Mouse (Mus musculus) limb, embryonic 15.5 days (tissue): ENCODE data around the gene Mras. TPM values are rescaled to one million over a fixed set of nuclear protein-coding genes. Genes with fewer than 3 reads are reported as not detected.

Source experiments
- ATAC-seq: fragments of 200-750 bp; cut with Nextera tagmentation; 2 replicates; pipeline ENCODE4 v1.8.0; 2017; ENCODE audit warnings: low read depth, moderate TSS enrichment; ENCODE audit not compliant: insufficient number of reproducible peaks, low FRiP score, low TSS enrichment
- H3K27ac ChIP-seq: fragments of 300-500 bp; sonication (generic); 2 replicates; pipeline ENCODE4 v1.5.1; 2015; ENCODE audit warnings: moderate library complexity, mild to moderate bottlenecking, inconsistent platforms
- H3K27me3 ChIP-seq: fragments of 300-500 bp; sonication (generic); 2 replicates; pipeline ENCODE4 v1.6.1; 2015; ENCODE audit warnings: inconsistent platforms
- H3K36me3 ChIP-seq: fragments of 300-500 bp; sonication (generic); 2 replicates; pipeline ENCODE4 v1.6.1; 2015; ENCODE audit warnings: inconsistent platforms
- H3K4me1 ChIP-seq: fragments of 300-500 bp; sonication (generic); 2 replicates; pipeline ENCODE4 v1.6.1; 2015; ENCODE audit warnings: inconsistent platforms
- H3K4me2 ChIP-seq: fragments of 300-500 bp; sonication (generic); 2 replicates; pipeline ENCODE4 v1.6.1; 2015; ENCODE audit warnings: mild to moderate bottlenecking, inconsistent platforms
- H3K4me3 ChIP-seq: fragments of 300-500 bp; sonication (generic); 2 replicates; pipeline ENCODE4 v1.5.1; 2015; ENCODE audit warnings: mild to moderate bottlenecking, inconsistent platforms
- H3K9ac ChIP-seq: fragments of 300-500 bp; sonication (generic); 2 replicates; pipeline ENCODE4 v1.6.1; 2015; ENCODE audit warnings: inconsistent platforms
- H3K9me3 ChIP-seq: fragments of 300-500 bp; sonication (generic); 2 replicates; pipeline ENCODE4 v1.6.1; 2016; ENCODE audit warnings: inconsistent platforms
- WGBS: fragments of 180-500 bp; shearing (Covaris S2); methylation state at CpG from one replicate; pipeline ENCODE4 v1.1.7; 2015; 5-methylcytosine and 5-hydroxymethylcytosine counted together
- polyA plus RNA-seq: library from polyadenylated mRNA; unstranded; fragments of >200 nt; fragmentation: Nextera tagmentation; extraction: Ambion mirVana; gene quantifications from 2 replicates; pipeline ENCODE4 v1.2.1, GENCODE M21; 2015

The Mras gene
- polyA plus RNA-seq, 1 experiment from 2014 or later, result 27.7 TPM

DNA sequence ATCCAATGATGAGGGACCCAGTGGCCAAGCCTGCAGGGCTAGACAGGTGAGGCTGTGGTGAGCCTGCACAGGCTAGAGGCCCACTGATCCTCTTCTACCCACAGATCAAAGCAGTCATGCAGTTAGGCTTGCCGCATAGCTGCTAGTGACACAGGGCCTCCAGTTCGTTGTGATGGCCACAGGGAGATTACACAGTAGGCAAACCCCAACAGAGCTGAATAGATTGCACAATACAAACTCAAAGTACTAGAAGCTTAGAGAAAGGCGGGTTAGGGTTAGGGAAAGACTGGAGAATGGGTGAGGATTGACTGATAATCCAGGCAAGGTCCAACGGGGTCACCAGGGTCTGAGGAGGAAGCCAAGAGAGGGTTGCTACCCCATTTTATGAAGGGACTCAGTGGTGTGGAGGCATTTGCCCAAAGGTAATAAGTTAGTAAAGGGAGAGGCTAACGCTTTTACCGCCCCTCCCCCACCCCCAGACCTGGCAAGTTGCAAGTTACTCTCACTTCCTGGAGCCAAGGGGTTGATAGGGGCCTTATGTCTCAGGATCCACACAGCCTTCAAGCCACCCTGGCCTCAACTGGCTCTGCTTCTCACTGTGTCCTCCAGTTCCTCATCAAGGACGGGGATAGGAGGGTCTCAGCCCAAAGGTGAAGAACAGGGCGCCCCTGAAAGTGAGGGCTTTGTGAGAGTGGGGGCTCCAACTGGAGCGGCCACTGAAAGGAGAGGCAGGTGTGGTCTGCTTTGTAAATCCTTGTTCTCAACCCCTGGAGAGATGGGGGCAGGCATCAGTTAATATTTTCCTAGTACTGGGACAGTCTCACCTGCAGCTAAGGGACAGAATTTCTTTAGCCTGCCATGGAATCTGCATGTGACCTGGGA, 13.2 kb downstream of the Mras start:
- H3K27ac ChIP-seq, result no peak overlapping the region
- H3K27me3 ChIP-seq, result no peaks in the 10 kb centered on the region
- ATAC-seq, result no peak
- H3K36me3 ChIP-seq, result no peaks in the 10 kb centered on the region
- no peak overlapping the region for H3K4me2 ChIP-seq
- H3K4me3 ChIP-seq, result no peak overlapping the region
- H3K9me3 ChIP-seq, result no peaks in the 10 kb centered on the region
- 61% methylated on average over 9 of the region's 9 CpGs for WGBS
- H3K9ac ChIP-seq, result no peak overlapping the region
- H3K4me1 ChIP-seq, result peaks cover 32% of the 10 kb centered on the region

- H3K9ac ChIP-seq, result no peak overlapping the region
- H3K4me2 ChIP-seq, result no peak overlapping the region
- no peaks in the 10 kb centered on the region for H3K9me3 ChIP-seq
- H3K4me1 ChIP-seq, result peaks cover 44% of the 10 kb centered on the region
- no peak overlapping the region for H3K27ac ChIP-seq
- H3K36me3 ChIP-seq, result no peaks in the 10 kb centered on the region
- 56% methylated on average over 3 of the region's 3 CpGs for WGBS
- no peak for ATAC-seq
- no peak overlapping the region for H3K4me3 ChIP-seq
- no peaks in the 10 kb centered on the region for H3K27me3 ChIP-seq
Observed at GRCm38 (mm10) chr9:99421914-99422313, 15.3 kb downstream of the Mras start.

DNA sequence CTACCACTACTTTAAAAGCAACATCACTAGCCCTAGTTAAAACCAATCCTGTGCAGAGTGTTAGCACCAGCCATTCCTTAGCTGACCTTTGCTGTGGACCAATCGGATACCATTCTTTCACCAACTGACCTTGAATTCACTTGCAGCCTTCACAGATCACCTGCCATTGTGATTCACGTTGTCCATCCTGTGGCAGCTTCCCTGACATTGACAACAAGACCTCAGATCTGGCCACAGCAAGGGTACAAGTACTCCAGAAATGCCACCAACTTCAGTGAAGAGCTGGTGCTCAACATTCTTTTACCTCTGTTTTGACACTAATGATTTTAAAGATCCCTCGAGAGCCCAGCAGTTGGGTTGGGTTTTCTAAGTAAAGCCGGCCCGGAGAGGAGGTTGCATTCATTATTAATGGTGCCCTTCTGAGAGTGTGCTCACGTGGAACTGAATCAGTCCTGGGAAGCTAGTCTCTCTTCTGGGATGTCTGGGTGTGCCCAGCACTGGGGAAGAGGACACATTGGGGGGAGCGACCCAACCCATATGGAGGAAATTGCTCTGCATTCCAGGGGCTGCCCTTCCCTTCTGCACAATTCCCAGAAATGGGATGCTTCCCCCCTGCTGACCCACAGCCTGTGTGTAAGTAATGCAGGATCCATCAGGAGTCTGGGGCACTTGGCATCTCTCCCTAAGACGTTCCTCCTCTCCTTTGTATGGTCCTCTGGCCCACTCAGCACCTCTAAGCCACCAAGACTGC, 17.1 kb downstream of the Mras start:
- Histone ChIP-seq H3K27me3 (no peaks in the 10 kb centered on the region), H3K27ac (no peak overlapping the region), H3K4me2 (no peak overlapping the region), H3K4me3 (no peak overlapping the region), H3K4me1 (peaks cover 49% of the 10 kb centered on the region), H3K9me3 (no peaks in the 10 kb centered on the region), H3K9ac (no peak overlapping the region), H3K36me3 (no peaks in the 10 kb centered on the region)
- no peak for ATAC-seq
- 77% methylated on average over 8 of the region's 8 CpGs for WGBS

- Histone ChIP-seq H3K27ac (peak overlapping the region; percentile 74), H3K4me3 (no peak overlapping the region), H3K9me3 (no peaks in the 10 kb centered on the region), H3K4me1 (peaks cover 39% of the 10 kb centered on the region), H3K4me2 (no peak overlapping the region), H3K36me3 (no peaks in the 10 kb centered on the region), H3K9ac (no peak overlapping the region), H3K27me3 (no peaks in the 10 kb centered on the region)
- peak; percentile 53; the same call in 1 of the 2 replicates for ATAC-seq
- WGBS, result 41% methylated on average over 5 of the region's 5 CpGs
Observed at GRCm38 (mm10) chr9:99418377-99418776, 18.8 kb downstream of the Mras start.

DNA sequence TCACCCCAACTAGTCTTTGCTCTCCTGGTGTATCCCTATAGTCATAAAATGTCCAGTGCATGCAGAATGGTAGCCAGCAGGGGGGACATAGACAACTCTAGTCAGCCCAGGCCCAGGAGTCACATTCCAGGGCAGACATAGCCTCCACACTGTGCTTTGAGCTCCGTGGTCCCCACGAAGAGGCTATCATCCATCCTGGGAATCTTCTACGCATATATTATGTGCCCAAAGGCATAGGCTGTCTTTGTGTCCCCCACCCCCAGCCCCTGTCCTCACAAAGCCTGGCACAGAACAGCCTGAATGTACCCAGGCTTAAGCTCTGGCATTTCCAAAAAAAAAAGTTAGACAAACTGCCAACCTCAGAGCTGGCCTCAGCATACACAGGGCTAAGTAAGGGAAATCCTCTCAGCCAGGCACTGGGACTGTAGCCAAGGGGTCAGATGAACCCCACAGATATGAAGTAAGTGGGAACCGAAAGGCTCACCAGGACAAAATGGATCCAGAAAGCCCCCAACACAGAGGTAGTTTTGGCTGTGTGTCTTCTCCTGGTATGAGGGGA, 19.8 kb downstream of the Mras start:
- Histone ChIP-seq H3K36me3 (no peaks in the 10 kb centered on the region), H3K9me3 (no peaks in the 10 kb centered on the region), H3K4me1 (peaks cover 39% of the 10 kb centered on the region), H3K4me2 (no peak overlapping the region), H3K4me3 (no peak overlapping the region), H3K9ac (no peak overlapping the region), H3K27me3 (no peaks in the 10 kb centered on the region), H3K27ac (peak overlapping the region; percentile 74)
- WGBS, result 55% methylated on average over 4 of the region's 4 CpGs
- no peak for ATAC-seq

DNA sequence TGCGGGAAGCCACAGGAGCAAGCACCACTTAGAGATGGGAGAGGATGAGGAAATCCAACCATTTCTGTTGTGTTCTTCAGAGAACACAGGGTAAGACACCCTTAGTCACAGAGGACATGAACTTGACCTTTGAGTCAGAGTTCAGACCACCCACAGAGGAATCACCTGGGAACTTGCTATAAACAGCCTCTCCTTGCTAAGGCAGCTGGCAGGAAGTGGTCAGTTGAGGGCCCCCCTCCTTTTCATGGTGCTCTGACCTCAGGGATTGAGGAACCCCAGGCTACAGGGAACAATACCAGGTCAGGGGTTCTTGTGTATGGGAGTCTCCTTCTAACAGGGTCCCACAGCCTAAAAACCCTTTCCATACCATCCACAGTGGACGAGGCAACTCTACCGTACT, 20.4 kb downstream of the Mras start:
- Histone ChIP-seq H3K4me2 (no peak overlapping the region), H3K9ac (no peak overlapping the region), H3K27ac (no peak overlapping the region), H3K4me1 (peaks cover 39% of the 10 kb centered on the region), H3K36me3 (no peaks in the 10 kb centered on the region), H3K9me3 (no peaks in the 10 kb centered on the region), H3K4me3 (no peak overlapping the region), H3K27me3 (no peaks in the 10 kb centered on the region)
- ATAC-seq, result no peak
- WGBS, result 80% methylated on average over 3 of the region's 3 CpGs

GRCm38 (mm10) chr9:99411785-99412184, 25.4 kb downstream of the Mras start:
- H3K36me3 ChIP-seq, result no peaks in the 10 kb centered on the region
- H3K4me1 ChIP-seq, result peaks cover 15% of the 10 kb centered on the region
- no peak overlapping the region for H3K4me2 ChIP-seq
- WGBS, result 88% methylated on average over 4 of the region's 4 CpGs
- ATAC-seq, result no peak
- no peaks in the 10 kb centered on the region for H3K27me3 ChIP-seq
- no peak overlapping the region for H3K9ac ChIP-seq
- no peak overlapping the region for H3K27ac ChIP-seq
- H3K9me3 ChIP-seq, result no peaks in the 10 kb centered on the region
- H3K4me3 ChIP-seq, result no peak overlapping the region

DNA sequence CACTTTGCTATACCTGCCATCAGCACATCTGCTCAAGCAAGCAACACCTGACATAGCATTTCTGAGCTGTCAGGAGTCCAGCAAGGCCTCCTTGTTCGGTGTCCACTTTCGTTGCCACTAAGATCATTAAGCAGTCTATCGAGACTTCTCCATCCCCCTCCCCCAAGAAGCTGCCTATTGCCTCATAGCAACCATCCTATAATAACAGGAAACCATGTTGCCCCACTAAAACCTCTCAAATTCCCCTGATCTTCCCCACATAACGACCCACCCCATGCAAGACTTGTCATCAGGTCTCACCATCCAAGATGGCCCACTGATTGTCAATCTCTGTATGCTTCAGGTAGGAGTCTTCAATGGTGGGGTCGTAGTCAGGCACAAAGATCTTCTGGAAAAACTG, 26.1 kb downstream of the Mras start:
- Histone ChIP-seq H3K27me3 (no peaks in the 10 kb centered on the region), H3K4me3 (no peak overlapping the region), H3K4me2 (no peak overlapping the region), H3K4me1 (peaks cover 11% of the 10 kb centered on the region), H3K9me3 (no peaks in the 10 kb centered on the region), H3K9ac (no peak overlapping the region), H3K27ac (no peak overlapping the region), H3K36me3 (no peaks in the 10 kb centered on the region)
- no peak for ATAC-seq
- WGBS, result 82% methylated on average over 5 of the region's 5 CpGs

GRCm38 (mm10) chr9:99409280-99409679, 27.9 kb downstream of the Mras start:
- no peaks in the 10 kb centered on the region for H3K27me3 ChIP-seq
- no peak overlapping the region for H3K4me2 ChIP-seq
- no peak overlapping the region for H3K4me3 ChIP-seq
- no peak for ATAC-seq
- H3K36me3 ChIP-seq, result no peaks in the 10 kb centered on the region
- H3K9ac ChIP-seq, result no peak overlapping the region
- 81% methylated on average over 3 of the region's 3 CpGs for WGBS
- no peaks in the 10 kb centered on the region for H3K9me3 ChIP-seq
- no peaks in the 10 kb centered on the region; the same call in 1 of the 2 replicates for H3K4me1 ChIP-seq
- no peak overlapping the region for H3K27ac ChIP-seq

- no peaks in the 10 kb centered on the region for H3K27me3 ChIP-seq
- H3K4me3 ChIP-seq, result no peak overlapping the region
- H3K9ac ChIP-seq, result no peak overlapping the region
- H3K4me1 ChIP-seq, result peaks cover 18% of the 10 kb centered on the region
- 0 out of 2 replicates have a peak, but pooled peaks cover 6% of the 10 kb centered on the region for H3K36me3 ChIP-seq
- WGBS, result 46% methylated on average over 9 of the region's 9 CpGs
- H3K9me3 ChIP-seq, result no peaks in the 10 kb centered on the region
- no peak for ATAC-seq
- no peak overlapping the region for H3K4me2 ChIP-seq
- H3K27ac ChIP-seq, result no peak overlapping the region
Observed at GRCm38 (mm10) chr9:99401288-99401974, 35.8 kb downstream of the Mras start.

DNA sequence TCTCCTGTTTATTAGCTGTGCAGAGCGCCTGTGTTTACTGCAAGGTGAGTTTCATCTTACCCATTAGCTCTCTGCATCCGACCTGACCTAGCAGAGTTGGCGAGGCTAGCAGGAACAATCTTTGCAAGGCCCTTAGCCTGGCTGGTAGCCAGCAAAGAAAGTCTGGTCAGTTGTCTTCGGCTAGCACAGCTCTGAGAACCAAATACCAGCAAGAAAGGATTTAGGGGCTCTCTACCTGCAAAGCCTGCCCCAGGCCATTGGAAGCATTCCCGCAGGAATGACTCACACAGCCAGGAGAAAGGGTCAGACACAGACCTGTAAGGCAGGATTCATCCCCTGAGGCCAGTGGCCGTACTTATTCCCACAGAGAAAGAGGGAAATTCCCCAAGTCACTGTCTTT, 36.4 kb downstream of the Mras start:
- Histone ChIP-seq H3K4me2 (no peak overlapping the region), H3K4me1 (peaks cover 18% of the 10 kb centered on the region), H3K27me3 (no peaks in the 10 kb centered on the region), H3K9me3 (no peaks in the 10 kb centered on the region), H3K36me3 (0 out of 2 replicates have a peak, but pooled peaks cover 6% of the 10 kb centered on the region), H3K27ac (no peak overlapping the region), H3K4me3 (no peak overlapping the region), H3K9ac (no peak overlapping the region)
- ATAC-seq, result no peak
- 40% methylated on average over 6 of the region's 6 CpGs for WGBS
